Mouse (Mus musculus): ENCODE measurements around the gene Zzz3. TPM values are rescaled to one million over a fixed set of nuclear protein-coding genes. Genes with fewer than 3 reads are reported as not detected.
A peak's percentile ranks its signal among the peaks of the same experiment; 100 is the strongest.

The Zzz3 gene
- 10 to 100 TPM; 15.7 to 18.1 TPM for total RNA-seq (2021)
- long read RNA-seq, experiment 1, full-length matches to known transcripts = 5 of 15 reads
- long read RNA-seq, experiment 1, partial matches to known transcripts = 2 of 15 reads
- long read RNA-seq, experiment 1, other reads (novel, unspliced or antisense) = 8 of 15 reads
- long read RNA-seq, experiment 2, full-length matches to known transcripts = 11 of 19 reads
- long read RNA-seq, experiment 2, partial matches to known transcripts = 3 of 19 reads
- long read RNA-seq, experiment 2, other reads (novel, unspliced or antisense) = 5 of 19 reads

- peak; percentile 95 for DNase-seq
- intact Hi-C loops (cut with DNase I) = loop anchor here (1.0 to 5.0 kb wide), 2 partner anchors 83 to 357 kb away; no protein-coding TSS in a partner anchor
- Histone ChIP-seq H3K27ac (peak within 1 kb of the TSS; percentile 100), H3K4me3 (peak within 1 kb of the TSS; percentile 89)
- peak; percentile 100; the same call in 1 of the 2 replicates for TF ChIP-seq CTCF (IDR thresholded peaks at IDR 0.05)
Observed at GRCm38 (mm10) chr3:152395350-152396277, at the start of gene Zzz3. Gene Zzz3, plus strand, starts transcription at chr3:152395473.

- intact Hi-C loops (cut with DNase I) = no loop called here
- peak; percentile 17; the same call in 1 of the 2 replicates for TF ChIP-seq CTCF (IDR thresholded peaks at IDR 0.05)
- DNase-seq = peak; percentile 97
- Histone ChIP-seq H3K27ac (peak within 1 kb of the TSS; percentile 93), H3K4me3 (peak within 1 kb of the TSS; percentile 88)
Observed at GRCm38 (mm10) chr3:152345732-152346632, 49.3 kb upstream of the Zzz3 start, which contains the start of gene Usp33. Gene Usp33, plus strand, starts transcription at chr3:152346478.

GRCm38 (mm10) chr3:152346633-152347141 is 48.6 kb upstream of the Zzz3 start:
- no peak for TF ChIP-seq CTCF (IDR thresholded peaks at IDR 0.05)
- DNase-seq = peak; percentile 80
- intact Hi-C loops (cut with DNase I) = no loop called here
- H3K27ac ChIP-seq = peak overlapping the region; percentile 93
- H3K4me3 ChIP-seq = peak overlapping the region; percentile 88

- intact Hi-C loops (cut with DNase I) = no loop called here
- peak overlapping the region; percentile 93 for H3K27ac ChIP-seq
Observed at GRCm38 (mm10) chr3:152347227-152347626, 48.0 kb upstream of the Zzz3 start.

GRCm38 (mm10) chr3:152348011-152348830 is 47.1 kb upstream of the Zzz3 start:
- Histone ChIP-seq H3K4me3 (peak overlapping the region; percentile 88), H3K27ac (peak overlapping the region; percentile 93)
- TF ChIP-seq CTCF (IDR thresholded peaks at IDR 0.05) = no peak
- intact Hi-C loops (cut with DNase I) = no loop called here
- DNase-seq = no peak

More at GRCm38 (mm10) chr3:152347227-152347626, 48.0 kb upstream of the Zzz3 start:
- TF ChIP-seq CTCF (IDR thresholded peaks at IDR 0.05) = no peak
- peak overlapping the region; percentile 88 for H3K4me3 ChIP-seq
- DNase-seq = no peak

GRCm38 (mm10) chr3:152350431-152350830 is 44.8 kb upstream of the Zzz3 start:
- no peak for DNase-seq
- H3K27ac ChIP-seq = no peak overlapping the region; the same call in 1 of the 2 replicates
- H3K4me3 ChIP-seq = no peak overlapping the region
- TF ChIP-seq CTCF (IDR thresholded peaks at IDR 0.05) = no peak
- intact Hi-C loops (cut with DNase I) = no loop called here

GRCm38 (mm10) chr3:152350966-152351365 is 44.3 kb upstream of the Zzz3 start:
- no peak overlapping the region; the same call in 1 of the 2 replicates for H3K27ac ChIP-seq

GRCm38 (mm10) chr3:152352289-152352688 is 43.0 kb upstream of the Zzz3 start:
- TF ChIP-seq CTCF (IDR thresholded peaks at IDR 0.05) = no peak
- intact Hi-C loops (cut with DNase I) = no loop called here
- Histone ChIP-seq H3K4me3 (no peak overlapping the region), H3K27ac (no peak overlapping the region)
- no peak for DNase-seq

More at GRCm38 (mm10) chr3:152350966-152351365, 44.3 kb upstream of the Zzz3 start:
- no peak overlapping the region for H3K4me3 ChIP-seq
- no peak for DNase-seq
- intact Hi-C loops (cut with DNase I) = no loop called here
- no peak for TF ChIP-seq CTCF (IDR thresholded peaks at IDR 0.05)

- Histone ChIP-seq H3K27ac (no peak overlapping the region), H3K4me3 (no peak overlapping the region)
- intact Hi-C loops (cut with DNase I) = no loop called here
- DNase-seq = no peak
- TF ChIP-seq CTCF (IDR thresholded peaks at IDR 0.05) = no peak
Observed at GRCm38 (mm10) chr3:152353434-152354177, 41.7 kb upstream of the Zzz3 start.

GRCm38 (mm10) chr3:152355361-152355760 is 39.9 kb upstream of the Zzz3 start:
- no peak for TF ChIP-seq CTCF (IDR thresholded peaks at IDR 0.05)
- intact Hi-C loops (cut with DNase I) = no loop called here
- no peak for DNase-seq

More at GRCm38 (mm10) chr3:152355361-152355760, 39.9 kb upstream of the Zzz3 start:
- Histone ChIP-seq H3K27ac (no peak overlapping the region), H3K4me3 (no peak overlapping the region)
